Mouse (Mus musculus) MEL (cell line): ENCODE results near the gene Rexo1.

ENCODE experiments used
- CHD1 ChIP-seq: IDR thresholded peaks from 2 replicates; pipeline ENCODE4 v1.6.1; 2012; ENCODE audit warnings: low read depth, mild to moderate bottlenecking, inconsistent platforms, low read length, improper control_type of control experiment
- CTCF ChIP-seq, 3 experiments: IDR thresholded peaks in 2 of 3; conservative IDR thresholded peaks in 1 of 3; 2 replicates each; pipeline ENCODE4 v1.5.1; 2011 to 2012; ENCODE audit warnings: low read length in 3 of 3, low read depth in 2 of 3, mild to moderate bottlenecking in 2 of 3, improper control_type of control experiment in 1 of 3, inconsistent platforms in 1 of 3, mixed read lengths in 1 of 3, moderate library complexity in 1 of 3; ENCODE audit not compliant: control insufficient read depth in 1 of 3, insufficient read depth in 1 of 3, poor library complexity in 1 of 3, severe bottlenecking in 1 of 3
- GATA1 ChIP-seq: IDR thresholded peaks from 2 replicates; pipeline ENCODE4 v1.6.1; 2011; ENCODE audit warnings: low read depth, low read length, improper control_type of control experiment
- JUND ChIP-seq: IDR thresholded peaks from 2 replicates; pipeline ENCODE4 v1.6.1; 2011; ENCODE audit warnings: low read depth, mild to moderate bottlenecking, improper control_type of control experiment, low read length
- MEF2A ChIP-seq: IDR thresholded peaks from 2 replicates; pipeline ENCODE4 v1.6.1; 2014; ENCODE audit warnings: low read depth, mild to moderate bottlenecking, inconsistent platforms, low read length, improper control_type of control experiment; ENCODE audit not compliant: poor library complexity, insufficient replicate concordance, severe bottlenecking; ENCODE audit errors: extremely low read depth
- RAD21 ChIP-seq: IDR thresholded peaks from 2 replicates; pipeline ENCODE4 v1.6.1; 2011; ENCODE audit warnings: mild to moderate bottlenecking, low read depth, low read length, improper control_type of control experiment
- ZNF384 ChIP-seq: IDR thresholded peaks from 2 replicates; pipeline ENCODE4 v1.6.1; 2012; ENCODE audit warnings: low read depth, mild to moderate bottlenecking, inconsistent platforms, low read length, improper control_type of control experiment

- TF ChIP-seq MEF2A: no peak
- TF ChIP-seq CTCF (IDR thresholded peaks at IDR 0.05 in 2 of 3, conservative IDR thresholded peaks at IDR 0.05 in 1 of 3; ENCODE audit: control insufficient read depth in 1 of 3, insufficient read depth in 1 of 3, low read depth in 2 of 3, low read length in 3 of 3, poor library complexity in 1 of 3, severe bottlenecking in 1 of 3): no peak
- TF ChIP-seq CHD1: no peak
- no peak for TF ChIP-seq GATA1
- TF ChIP-seq RAD21: no peak
- TF ChIP-seq JUND: no peak
- no peak for TF ChIP-seq ZNF384
Measured at GRCm38 (mm10) chr10:80576351-80577194, 15.2 kb upstream of the Rexo1 start.
